Mouse (Mus musculus): ENCODE data around the gene Clcn2.

- TF ChIP-seq EP300 (IDR thresholded peaks at IDR 0.05; ENCODE audit: low read depth) (no peak), CTCF (IDR thresholded peaks at IDR 0.05; ENCODE audit: low read depth) (no peak)
These were observed 5.7 kb upstream of the Clcn2 start for GRCm38 (mm10) chr16:20723247-20723646.
